Comparison of ENCODE assay signal across 2 mouse cellular contexts in genomic region chr15:80122431-80122830, GRCm38 (mm10). TPM values are rescaled to one million over a fixed set of nuclear protein-coding genes. Genes with fewer than 3 reads are reported as not detected.
"Had no signal": no experiment of that assay in that cellular context is flagged by ENCODE, and none has a peak within 500 bp of the region (broad histone marks: within the 10 kb centered on the region; RNA-seq: fewer than 3 reads in every experiment).

No protein-coding gene starts in this region.

RNA-seq across cellular contexts. Expression of gene Mgat3, which starts 51.1 kb away (rescaled TPM):
- total RNA-seq: hematopoietic stem cell, adult 5-6 weeks had no signal
- polyA plus RNA-seq: inflammation-experienced regulatory T-cells, adult 6 months had no signal
